Mouse (Mus musculus): ENCODE measurements around the gene Lingo4.

The Lingo4 gene

GRCm38 (mm10) chr3:94387391-94387790 is 10.9 kb upstream of the Lingo4 start:
- DNase-seq (ENCODE audit: low spot score in 2 of 2) = no peak

GRCm38 (mm10) chr3:94388047-94388446 is 10.3 kb upstream of the Lingo4 start:
- no peak for DNase-seq (ENCODE audit: low spot score in 2 of 2)

DNA sequence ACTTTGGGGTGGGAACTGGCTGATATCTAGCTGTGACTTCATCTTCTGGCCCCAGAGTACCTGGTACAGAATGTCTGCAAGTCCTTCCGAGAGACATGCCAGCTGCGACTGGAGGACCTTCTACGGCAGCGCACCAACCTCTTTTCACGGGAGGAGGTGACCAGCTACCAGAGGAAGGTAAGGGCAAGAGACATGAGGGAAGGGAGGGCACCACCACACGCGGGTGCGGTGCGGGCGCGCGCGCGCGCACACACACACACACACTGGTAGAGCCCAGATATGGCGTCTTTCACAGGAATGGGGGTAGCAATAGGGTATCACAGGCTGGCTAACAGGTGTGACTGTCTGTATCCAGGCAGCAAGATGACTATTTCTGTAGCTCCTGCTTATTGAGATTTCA is 8.9 kb upstream of the Lingo4 start:
- DNase-seq (ENCODE audit: low spot score in 2 of 2) = no peak

- no peak for DNase-seq (ENCODE audit: low spot score in 2 of 2)
These were observed 7.3 kb upstream of the Lingo4 start for GRCm38 (mm10) chr3:94391001-94391400.

- no peak for DNase-seq (ENCODE audit: low spot score in 2 of 2)
These were observed 6.2 kb upstream of the Lingo4 start for GRCm38 (mm10) chr3:94392128-94392527.

DNA sequence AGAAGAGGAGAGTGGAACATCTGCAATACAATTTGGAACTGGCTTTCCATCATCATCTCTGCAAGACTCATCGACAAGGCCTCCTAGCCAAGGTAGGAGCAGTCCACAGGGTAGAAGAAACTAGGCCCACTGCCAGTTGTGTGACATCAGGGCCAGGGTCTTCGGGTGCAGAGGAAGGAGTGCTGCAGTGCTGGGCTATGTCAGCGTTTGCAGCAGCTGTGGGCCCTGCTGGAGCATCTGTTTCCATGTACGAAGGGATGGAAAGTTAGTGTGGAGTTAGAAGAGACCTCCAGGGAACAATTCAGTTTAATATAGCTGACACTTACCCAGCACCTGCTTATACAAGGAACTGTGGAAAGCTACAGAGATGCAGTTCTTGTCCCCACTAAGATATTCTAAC is 5.3 kb upstream of the Lingo4 start:
- DNase-seq (ENCODE audit: low spot score in 2 of 2) = no peak

GRCm38 (mm10) chr3:94396336-94396735 is 2.0 kb upstream of the Lingo4 start:
- no peak for DNase-seq (ENCODE audit: low spot score in 2 of 2)

DNA sequence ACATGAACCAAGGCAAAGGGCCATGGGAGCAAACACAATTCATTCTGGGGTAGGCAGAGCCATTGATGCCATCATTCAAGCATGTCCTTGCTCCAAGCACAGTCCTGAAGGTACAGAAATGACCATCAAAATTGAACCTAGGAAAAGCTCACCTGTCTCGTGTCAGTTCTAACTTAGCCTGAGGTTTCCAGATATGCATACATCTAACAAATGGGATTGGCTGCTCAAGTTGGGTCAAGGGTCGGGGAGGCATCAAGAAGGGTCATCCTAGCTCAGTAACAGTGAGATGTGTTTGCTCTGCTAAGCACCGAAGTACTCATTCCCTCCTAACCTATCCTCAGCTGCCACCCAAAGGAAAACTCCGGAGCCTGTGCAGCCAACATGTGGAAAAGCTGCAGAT is 1.5 kb upstream of the Lingo4 start:
- DNase-seq (ENCODE audit: low spot score in 2 of 2) = no peak

GRCm38 (mm10) chr3:94398943-94399481 is 695 bp downstream of the Lingo4 start:
- DNase-seq (ENCODE audit: low spot score in 2 of 2) = no peak

GRCm38 (mm10) chr3:94399663-94400310 is 1.5 kb downstream of the Lingo4 start:
- DNase-seq (ENCODE audit: low spot score in 2 of 2) = no peak

DNA sequence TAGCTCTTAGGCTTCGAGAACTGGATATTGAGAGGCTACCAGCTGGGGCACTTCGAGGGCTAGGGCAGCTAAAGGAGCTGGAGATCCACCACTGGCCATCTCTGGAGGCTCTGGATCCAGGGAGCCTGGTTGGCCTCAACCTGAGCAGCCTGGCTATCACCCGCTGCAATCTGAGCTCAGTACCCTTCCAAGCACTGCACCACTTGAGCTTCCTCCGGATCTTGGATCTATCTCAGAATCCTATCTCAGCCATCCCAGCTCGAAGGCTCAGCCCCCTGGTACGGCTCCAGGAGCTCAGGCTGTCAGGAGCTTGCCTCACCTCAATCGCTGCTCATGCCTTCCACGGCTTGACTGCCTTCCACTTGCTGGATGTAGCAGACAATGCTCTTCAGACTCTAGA is 4.1 kb downstream of the Lingo4 start:
- no peak for DNase-seq (ENCODE audit: low spot score in 2 of 2)

GRCm38 (mm10) chr3:94404366-94405054 is 6.2 kb downstream of the Lingo4 start:
- peak; percentile 55 to 64 for DNase-seq (ENCODE audit: low spot score in 2 of 2)

- DNase-seq (ENCODE audit: low spot score in 2 of 2) = no peak
These were observed 7.2 kb downstream of the Lingo4 start for GRCm38 (mm10) chr3:94405561-94405960.

- DNase-seq (ENCODE audit: low spot score in 2 of 2) = no peak
These were observed 14.2 kb downstream of the Lingo4 start for GRCm38 (mm10) chr3:94412530-94412929.

DNA sequence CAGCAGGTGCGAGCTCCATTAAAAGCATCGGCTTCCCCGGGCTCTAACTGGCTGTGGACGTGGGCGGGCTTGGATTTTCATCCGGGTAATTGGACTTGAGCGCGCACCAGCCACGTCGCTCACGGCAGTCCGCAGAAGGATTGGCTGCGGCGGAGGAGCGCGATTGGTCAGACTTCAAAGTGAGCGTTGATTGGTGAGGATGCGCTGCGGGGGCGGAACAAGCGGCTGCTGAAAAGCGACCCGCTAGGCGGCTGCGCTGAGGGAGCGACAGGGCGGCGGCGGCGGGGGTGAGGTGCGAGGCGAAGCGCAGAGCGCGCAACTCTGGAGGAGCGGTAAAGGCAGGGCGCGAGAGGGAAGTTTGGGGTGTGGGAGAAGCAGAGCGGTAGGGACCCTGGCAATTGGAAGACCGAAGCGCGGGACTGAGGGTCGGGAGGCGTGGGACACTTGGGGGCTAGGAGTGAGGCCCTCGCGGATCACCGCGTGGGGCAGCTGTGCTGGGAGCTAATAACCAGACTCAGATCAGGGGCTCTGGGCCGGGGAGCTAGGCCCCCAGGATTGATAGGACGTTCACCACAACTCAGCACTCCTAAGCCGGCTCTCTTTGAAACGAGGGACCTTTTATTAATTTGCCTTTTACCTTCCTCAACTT is 14.8 kb downstream of the Lingo4 start, which contains the start of gene Tdrkh:
Gene Tdrkh (plus strand): TSS at position 243 of the 649 bp plus-strand sequence.
- peak; percentile 97 to 99 for DNase-seq (ENCODE audit: low spot score in 2 of 2)

DNA sequence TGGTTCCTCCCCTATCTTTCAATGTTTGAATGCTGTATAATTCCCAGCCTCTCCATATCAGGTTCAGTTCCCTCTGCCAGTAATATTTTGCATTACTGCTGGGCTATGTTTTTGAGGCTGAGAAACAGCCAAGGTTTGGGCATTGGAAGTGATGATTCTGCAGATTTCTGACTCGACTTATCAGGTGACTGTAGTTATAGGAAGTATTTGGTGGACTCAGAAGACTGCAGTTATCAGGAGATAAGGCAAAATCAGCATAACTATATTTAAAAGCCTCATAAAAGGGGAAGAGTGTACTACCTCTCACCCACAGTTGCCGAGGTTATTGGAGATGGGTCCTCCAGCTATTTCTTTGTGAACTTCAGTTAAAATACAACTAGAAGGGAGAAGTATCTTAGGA is 32.7 kb downstream of the Lingo4 start:
- DNase-seq (ENCODE audit: low spot score in 2 of 2) = no peak

DNA sequence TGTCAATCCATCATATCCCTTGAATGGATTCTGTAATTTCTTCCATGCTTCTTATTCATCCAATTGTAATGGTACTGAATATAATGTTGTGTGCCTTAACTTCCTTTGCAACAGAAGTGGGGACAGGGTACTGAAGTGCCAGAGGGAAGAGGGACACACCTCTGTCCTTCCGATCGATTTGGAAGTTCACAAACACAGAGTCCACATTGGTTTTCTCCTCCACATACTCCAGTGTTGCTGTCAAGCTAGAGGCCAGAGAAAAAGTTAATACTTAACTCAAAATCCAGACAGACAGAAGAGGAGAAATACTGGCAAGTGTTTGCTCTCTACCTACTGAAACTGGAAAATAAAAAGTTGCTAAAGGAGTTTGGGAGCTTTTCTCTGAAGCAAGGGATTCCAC is 36.0 kb downstream of the Lingo4 start:
- no peak for DNase-seq (ENCODE audit: low spot score in 2 of 2)

GRCm38 (mm10) chr3:94436420-94436819 is 38.1 kb downstream of the Lingo4 start:
- no peak for DNase-seq (ENCODE audit: low spot score in 2 of 2)

GRCm38 (mm10) chr3:94441182-94441581 is 42.9 kb downstream of the Lingo4 start:
- DNase-seq (ENCODE audit: low spot score in 2 of 2) = no peak

- peak; percentile 69 to 94 for DNase-seq (ENCODE audit: low spot score in 2 of 2)
These were observed 44.8 kb downstream of the Lingo4 start, which contains the start of gene Mrpl9 for GRCm38 (mm10) chr3:94442951-94443596. Mrpl9 (plus strand) TSS chr3:94443318.

DNA sequence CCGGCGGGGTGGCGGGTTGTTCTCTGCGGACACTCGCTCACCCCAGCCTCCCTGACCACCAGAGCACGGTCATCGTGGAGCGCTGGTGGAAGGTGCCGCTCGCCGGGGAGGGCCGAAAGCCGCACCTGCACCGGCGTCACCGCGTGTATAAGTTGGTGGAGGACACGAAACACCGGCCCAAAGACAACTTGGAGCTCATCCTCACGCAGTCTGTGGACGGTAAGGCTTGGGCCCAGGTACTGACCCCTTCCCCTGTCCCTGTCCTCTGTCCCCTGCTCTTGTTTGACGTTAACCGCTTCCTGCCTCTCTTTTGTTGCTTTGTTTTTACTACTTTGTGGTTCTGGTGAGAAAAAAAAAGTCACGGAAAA is 45.3 kb downstream of the Lingo4 start, which contains the start of gene Oaz3:
Gene Oaz3 (minus strand): TSS at position 319 of the 368 bp plus-strand sequence.
- DNase-seq (ENCODE audit: low spot score in 2 of 2) = peak in 1 of 2 experiments; percentile 23

DNA sequence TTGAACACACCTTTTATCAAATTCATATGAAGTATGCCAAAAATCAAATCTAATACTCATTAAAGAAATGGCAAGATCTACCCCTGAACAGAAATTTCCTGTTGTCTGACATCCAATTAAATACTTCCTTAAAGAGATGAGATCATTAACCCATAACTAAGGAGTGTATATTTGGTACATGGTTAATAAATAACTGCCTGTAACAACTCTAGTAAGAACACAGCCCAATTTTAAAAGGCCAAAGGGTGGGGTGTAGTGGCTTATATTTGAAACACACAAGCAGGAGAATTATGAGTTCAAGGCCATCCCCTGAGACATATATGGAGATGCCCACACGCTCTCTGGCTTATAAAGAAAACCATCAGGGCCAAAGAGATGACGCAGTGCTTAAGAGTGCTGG is 51.1 kb downstream of the Lingo4 start:
- DNase-seq (ENCODE audit: low spot score in 2 of 2) = no peak
